Mouse (Mus musculus) gonadal fat pad, adult 2 months (tissue): ENCODE measurements around the gene Col9a3. TPM values are rescaled to one million over a fixed set of nuclear protein-coding genes. Genes with fewer than 3 reads are reported as not detected.

Experiments
- DNase-seq: peaks from one replicate; pipeline ENCODE4 v3.0.0-alpha.2; 2012; ENCODE audit warnings: low read depth
- polyA plus RNA-seq: library from polyadenylated mRNA; depleted of rRNA; stranded (reverse); fragments of >200 nt; gene quantifications from 2 replicates; pipeline ENCODE4 v1.2.3, GENCODE M21; 2012; rRNA removed

Col9a3 gene
- polyA plus RNA-seq: 0.88 and 1.0 TPM in 2 replicates

GRCm38 (mm10) chr2:180597490-180597889 lies at the start of gene Col9a3:
Gene Col9a3 (plus strand): TSS chr2:180597790.
- DNase-seq: no peak

- no peak for DNase-seq
Measured at GRCm38 (mm10) chr2:180552340-180552739, 45.2 kb upstream of the Col9a3 start.

DNA sequence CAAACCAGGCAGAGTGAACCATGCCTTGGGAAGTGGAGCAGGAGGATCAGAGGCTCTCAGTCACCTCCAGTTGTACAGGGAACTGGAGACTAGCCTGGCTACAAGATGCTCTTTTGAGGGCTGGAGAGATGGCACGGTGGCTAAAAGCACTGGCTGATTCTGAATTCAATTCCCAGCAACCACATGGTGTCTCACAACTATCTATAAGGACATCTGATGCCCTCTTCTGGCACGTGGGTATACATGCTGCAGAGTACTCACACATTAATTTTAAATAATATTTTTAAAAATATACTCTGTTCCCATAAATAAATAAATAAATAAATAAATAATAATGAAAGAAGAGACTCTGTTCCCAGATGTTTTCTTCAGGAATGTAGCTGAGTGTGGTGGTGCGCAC lies 42.4 kb upstream of the Col9a3 start:
- no peak for DNase-seq

DNA sequence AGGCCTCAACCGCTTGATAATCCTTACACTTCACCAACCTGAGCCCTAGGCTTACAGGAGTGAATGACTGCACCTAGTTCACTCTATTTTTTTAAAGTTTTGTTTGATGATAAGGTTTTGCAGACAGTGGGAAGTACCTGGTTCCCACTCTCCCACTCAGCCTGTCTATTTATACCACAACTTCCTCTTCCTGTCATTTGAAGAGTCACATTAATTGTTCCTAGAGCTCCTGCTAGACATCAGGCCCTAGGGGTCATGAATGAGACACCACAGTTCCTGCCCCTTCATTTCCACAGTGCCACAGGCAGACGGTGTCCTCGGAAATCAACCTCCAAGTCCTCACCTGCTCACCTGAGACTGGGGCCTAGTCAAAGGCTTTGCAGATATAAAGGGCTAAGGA lies 41.1 kb upstream of the Col9a3 start:
- DNase-seq: no peak

DNA sequence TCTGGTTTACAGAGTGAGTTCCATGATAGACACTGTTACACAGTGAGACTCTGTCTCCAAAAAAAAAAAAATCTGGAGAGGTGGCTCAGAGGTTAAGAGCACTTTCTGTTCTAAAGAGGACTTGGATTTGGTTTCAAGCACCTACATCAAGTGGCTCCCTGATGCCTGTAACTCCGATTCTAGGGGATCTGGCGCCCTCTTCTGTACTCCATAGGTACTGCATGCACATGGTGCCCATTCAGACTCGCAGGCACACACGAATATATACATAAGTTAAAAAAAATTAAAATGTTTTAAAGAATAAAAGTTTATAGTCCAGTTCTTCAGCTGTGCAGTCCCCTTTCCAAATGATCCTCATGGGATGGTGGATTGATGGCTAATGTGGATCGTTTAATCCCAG lies 37.3 kb upstream of the Col9a3 start:
- no peak for DNase-seq

- no peak for DNase-seq
Measured at GRCm38 (mm10) chr2:180562146-180562545, 35.4 kb upstream of the Col9a3 start.

DNA sequence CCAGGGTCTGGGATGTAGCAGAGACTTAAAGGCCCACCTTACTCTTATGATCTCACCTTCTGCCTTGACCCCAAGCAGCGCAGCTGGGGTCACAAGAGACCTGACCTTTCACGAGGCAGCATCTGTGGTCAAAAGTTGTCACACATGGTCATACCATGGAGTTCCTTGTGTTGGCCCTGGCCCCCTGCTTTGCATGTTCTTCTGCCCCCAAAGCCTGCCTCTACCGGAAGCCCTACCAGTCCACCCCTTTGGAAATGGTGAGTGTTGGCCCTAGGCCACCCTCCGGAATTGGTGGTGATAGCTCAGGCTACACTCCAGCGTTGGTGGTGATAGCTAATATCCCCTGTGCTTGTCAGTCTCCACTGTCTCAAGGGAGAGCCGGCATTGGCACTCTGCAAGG lies 34.3 kb upstream of the Col9a3 start:
- no peak for DNase-seq

- DNase-seq: no peak
Measured at GRCm38 (mm10) chr2:180563841-180564240, 33.7 kb upstream of the Col9a3 start.

GRCm38 (mm10) chr2:180566240-180566913 lies 31.2 kb upstream of the Col9a3 start:
- no peak for DNase-seq

DNA sequence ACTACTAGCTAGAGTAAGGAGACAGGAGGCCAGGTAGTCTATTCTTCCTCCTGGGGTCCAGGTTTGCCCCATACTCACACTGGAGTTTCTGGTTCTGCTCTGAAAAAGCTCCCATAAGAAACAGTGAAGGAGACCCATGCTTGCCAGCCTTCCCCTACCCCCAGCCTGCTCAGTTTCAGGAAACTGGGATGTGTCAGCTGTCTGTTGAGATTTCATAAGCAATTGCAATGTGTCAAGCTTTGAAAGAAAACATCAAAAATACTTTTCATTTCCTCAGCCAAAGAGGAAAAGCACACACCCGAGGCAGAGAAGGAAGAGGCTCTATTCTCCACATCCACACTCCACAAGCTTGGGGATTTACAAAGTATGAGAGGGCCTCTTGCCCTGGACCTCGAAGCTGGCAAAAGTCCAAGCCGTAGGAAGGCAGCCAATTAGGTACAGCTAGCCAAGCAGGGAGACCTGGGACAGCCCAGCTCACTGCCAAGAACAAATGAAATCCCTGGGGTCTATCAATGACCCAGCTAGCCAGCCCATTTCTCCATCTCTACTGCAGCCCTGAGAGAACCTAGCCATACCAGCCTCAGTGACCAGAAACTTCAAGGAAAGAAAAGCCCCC lies 28.5 kb upstream of the Col9a3 start:
- DNase-seq: no peak

DNA sequence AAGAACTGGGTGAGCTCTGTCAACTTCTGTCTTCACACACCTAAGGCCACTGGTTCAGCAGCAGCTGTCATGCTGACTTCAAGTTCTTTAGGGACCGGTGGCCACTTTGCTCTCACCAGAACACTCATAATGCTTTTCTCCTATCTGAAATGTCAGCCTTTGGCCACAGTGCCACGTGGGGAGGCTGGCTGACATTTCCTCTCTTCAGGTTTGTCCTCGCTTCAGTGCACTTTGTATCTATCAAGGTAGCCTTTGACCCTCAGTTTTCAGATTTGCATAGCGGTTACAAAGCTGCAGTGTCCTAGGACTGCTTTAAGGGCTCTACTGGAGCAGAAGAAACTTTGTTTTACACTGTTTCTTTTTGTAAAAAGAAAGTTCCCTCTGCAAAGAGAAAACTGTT lies 21.1 kb upstream of the Col9a3 start:
- DNase-seq: no peak

- no peak for DNase-seq
Measured at GRCm38 (mm10) chr2:180578686-180579085, 18.9 kb upstream of the Col9a3 start.

- no peak for DNase-seq
Measured at GRCm38 (mm10) chr2:180581002-180581401, 16.6 kb upstream of the Col9a3 start, which contains the start of gene Mrgbp. Gene Mrgbp (plus strand): TSS chr2:180581304.

DNA sequence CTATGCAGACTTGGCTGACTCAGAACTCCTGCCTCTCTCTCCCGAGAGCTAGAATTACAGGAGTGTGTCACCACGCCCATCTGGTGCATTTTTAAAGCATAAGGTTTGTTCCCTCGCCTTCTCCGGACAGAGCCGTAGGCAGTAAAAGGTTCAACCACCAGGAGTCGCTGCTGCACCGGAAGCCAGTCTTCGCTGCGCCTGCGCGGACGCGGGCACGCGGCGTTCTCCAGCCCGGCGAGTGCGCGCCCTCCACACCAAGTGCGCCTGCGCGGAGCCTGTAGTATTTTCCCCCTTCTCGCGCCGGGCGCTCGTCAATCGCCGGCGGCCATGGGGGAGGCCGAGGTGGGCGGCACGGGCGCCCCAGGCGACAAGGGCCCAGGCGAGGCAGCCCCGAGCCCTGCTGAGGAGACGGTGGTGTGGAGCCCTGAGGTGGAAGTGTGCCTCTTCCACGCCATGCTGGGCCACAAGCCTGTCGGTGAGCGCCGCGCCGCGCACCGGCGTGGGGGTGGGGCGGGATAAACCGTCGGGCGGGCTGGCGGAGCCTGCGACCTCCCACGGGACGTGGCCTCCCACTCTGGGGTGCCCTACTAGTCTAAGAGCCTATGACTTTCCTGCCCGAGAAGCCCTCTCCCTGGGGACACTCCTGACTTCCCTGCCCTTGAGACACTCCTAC lies 15.0 kb upstream of the Col9a3 start:
- peak; percentile 57 for DNase-seq

GRCm38 (mm10) chr2:180583154-180583507 lies 14.5 kb upstream of the Col9a3 start:
- DNase-seq: no peak

- no peak for DNase-seq
Measured at GRCm38 (mm10) chr2:180588736-180589122, 8.9 kb upstream of the Col9a3 start.

- DNase-seq: no peak
Measured at GRCm38 (mm10) chr2:180589123-180589831, 8.3 kb upstream of the Col9a3 start, which contains the start of gene Ogfr. Gene Ogfr (plus strand): TSS chr2:180589245.

DNA sequence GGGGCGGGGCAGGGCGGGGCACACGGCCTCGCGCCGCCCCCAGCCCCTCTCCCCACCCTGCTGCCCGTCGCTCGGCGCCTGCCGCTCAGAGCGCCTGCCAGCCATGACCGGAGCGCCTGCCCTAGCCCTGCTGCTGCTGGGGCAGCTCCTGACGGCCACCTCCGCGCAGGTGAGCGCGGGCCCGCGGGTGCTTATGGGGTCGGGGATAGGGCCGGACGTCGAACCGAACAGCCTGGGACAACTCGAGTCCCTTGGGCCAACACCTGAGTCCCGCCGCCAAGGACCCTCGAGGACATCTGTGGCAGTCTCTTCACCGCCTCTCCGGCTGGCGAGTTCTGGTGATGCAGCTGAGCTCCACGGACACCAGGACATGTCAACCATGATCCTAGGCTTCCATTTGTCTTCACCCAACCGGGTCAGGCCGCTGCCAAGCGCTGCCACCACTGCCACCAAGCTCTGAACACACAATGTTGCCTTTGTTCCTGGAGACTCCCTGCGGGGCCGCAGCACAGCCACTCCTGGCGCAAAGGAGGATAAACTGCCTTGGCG lies 641 bp downstream of the Col9a3 start:
- DNase-seq: no peak

DNA sequence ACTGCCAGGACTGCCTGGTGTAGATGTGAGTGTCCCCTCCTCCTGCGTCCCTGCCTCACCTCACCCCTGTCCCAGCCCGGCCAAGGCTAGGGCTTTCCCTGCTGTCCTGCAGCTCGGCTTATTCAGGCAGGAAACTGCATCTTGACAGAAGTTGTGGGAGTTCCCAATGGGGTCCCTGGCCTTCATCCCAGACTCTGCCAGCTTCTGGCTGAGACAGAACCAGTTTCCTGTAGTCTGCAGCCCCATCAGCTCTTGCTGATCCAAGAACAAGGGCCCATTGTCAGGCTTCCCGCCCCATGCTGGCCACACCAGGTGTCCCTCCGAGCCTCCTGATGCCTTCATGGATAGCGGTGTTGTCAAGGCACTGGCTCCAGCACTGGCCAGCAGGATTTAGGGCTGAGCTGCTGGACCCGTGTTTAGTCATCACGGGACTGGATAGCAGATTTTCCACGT lies 3.0 kb downstream of the Col9a3 start:
- no peak for DNase-seq

DNA sequence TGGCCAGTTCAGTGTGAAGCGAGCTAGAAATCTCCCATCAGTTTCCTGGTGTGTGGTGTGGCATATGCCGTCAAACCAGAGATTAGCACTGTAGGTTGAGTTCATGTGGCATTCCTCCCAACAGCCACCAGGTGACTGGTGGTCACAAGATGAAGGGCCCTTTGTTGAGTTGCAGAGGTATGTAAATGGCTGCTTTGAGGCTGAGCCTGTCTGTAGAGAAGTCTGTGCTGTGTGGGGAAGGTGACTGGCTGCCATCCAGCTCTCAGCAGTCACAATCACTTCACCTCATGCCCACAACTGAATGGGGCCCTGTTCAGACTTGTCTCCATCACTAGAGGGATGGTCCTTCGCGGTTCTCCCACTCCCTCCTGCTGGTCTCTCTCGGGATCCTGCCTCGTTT lies 7.2 kb downstream of the Col9a3 start:
- no peak for DNase-seq

DNA sequence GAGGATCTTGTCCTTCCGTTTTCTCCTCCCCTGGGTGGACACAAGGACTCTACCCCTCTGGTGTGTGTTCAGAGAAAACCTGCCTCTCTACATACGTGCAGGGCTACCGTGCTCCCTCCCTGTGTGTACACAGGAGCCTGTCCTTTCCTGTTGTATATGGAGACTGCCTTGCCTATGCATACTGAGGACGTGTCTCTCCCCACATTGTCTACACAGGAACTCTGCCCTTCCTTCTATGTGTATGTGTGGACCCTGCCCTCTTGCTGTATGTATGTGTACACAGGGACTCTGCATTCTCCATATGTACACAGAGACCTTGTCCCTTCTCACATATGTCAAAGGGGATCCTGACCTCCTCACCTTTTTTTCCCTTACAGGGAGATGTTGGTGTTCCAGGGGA lies 12.7 kb downstream of the Col9a3 start:
- no peak for DNase-seq

- DNase-seq: no peak
Measured at GRCm38 (mm10) chr2:180611882-180612281, 14.3 kb downstream of the Col9a3 start.
